Mouse (Mus musculus) neural tube, embryonic 12.5 days (tissue): ENCODE measurements around the gene Adtrp. TPM values are rescaled to one million over a fixed set of nuclear protein-coding genes. Genes with fewer than 3 reads are reported as not detected.

ENCODE experiments used
- ATAC-seq: fragments of 200-750 bp; cut with Nextera tagmentation; 2 replicates; pipeline ENCODE4 v1.8.0; 2017; ENCODE audit warnings: low read depth, mild to moderate bottlenecking, moderate TSS enrichment, moderate library complexity; ENCODE audit not compliant: low FRiP score
- H3K27ac ChIP-seq: fragments of 300-500 bp; sonication (generic); 2 replicates; pipeline ENCODE4 v1.5.1; 2016
- H3K27me3 ChIP-seq: fragments of 300-500 bp; sonication (generic); replicated peaks from 2 replicates; pipeline ENCODE4 v1.6.1; 2016; ENCODE audit warnings: mild to moderate bottlenecking
- H3K36me3 ChIP-seq: fragments of 300-500 bp; sonication (generic); 2 replicates; pipeline ENCODE4 v1.6.1; 2016; ENCODE audit warnings: mild to moderate bottlenecking
- H3K4me1 ChIP-seq: fragments of 300-500 bp; sonication (generic); 2 replicates; pipeline ENCODE4 v1.6.1; 2016
- H3K4me2 ChIP-seq: fragments of 300-500 bp; sonication (generic); replicated peaks from 2 replicates; pipeline ENCODE4 v1.6.1; 2016; ENCODE audit warnings: mild to moderate bottlenecking
- H3K4me3 ChIP-seq: fragments of 300-500 bp; sonication (generic); 2 replicates; pipeline ENCODE4 v1.5.1; 2016
- H3K9ac ChIP-seq: fragments of 300-500 bp; sonication (generic); 2 replicates; pipeline ENCODE4 v1.6.1; 2016; ENCODE audit warnings: mild to moderate bottlenecking
- H3K9me3 ChIP-seq: fragments of 300-500 bp; sonication (generic); 2 replicates; pipeline ENCODE4 v1.6.1; 2016; ENCODE audit warnings: mild to moderate bottlenecking
- WGBS: fragments of 180-500 bp; shearing (Covaris S2); methylation state at CpG from one replicate; pipeline ENCODE4 v1.1.7; 2016; 5-methylcytosine and 5-hydroxymethylcytosine counted together
- polyA plus RNA-seq: library from polyadenylated mRNA; unstranded; fragments of >200 nt; fragmentation: Nextera tagmentation; extraction: Ambion mirVana; gene quantifications from 2 replicates; pipeline ENCODE4 v1.2.1, GENCODE M21; 2016

Gene Adtrp
- polyA plus RNA-seq, 1 experiment from 2014 or later: 0.52 TPM

- Histone ChIP-seq H3K27ac (no peak overlapping the region), H3K4me3 (no peak overlapping the region), H3K9me3 (no peaks in the 10 kb centered on the region), H3K36me3 (no peaks in the 10 kb centered on the region), H3K4me1 (no peaks in the 10 kb centered on the region), H3K27me3 (no peaks in the 10 kb centered on the region), H3K9ac (no peak overlapping the region), H3K4me2 (no peak overlapping the region)
- no peak for ATAC-seq
- 84% methylated on average over 3 of the region's 3 CpGs for WGBS
Observed at GRCm38 (mm10) chr13:41823077-41823476, 24.4 kb downstream of the Adtrp start.

- Histone ChIP-seq H3K4me1 (no peaks in the 10 kb centered on the region), H3K9me3 (no peaks in the 10 kb centered on the region), H3K27me3 (no peaks in the 10 kb centered on the region), H3K9ac (no peak overlapping the region), H3K36me3 (no peaks in the 10 kb centered on the region), H3K27ac (no peak overlapping the region), H3K4me3 (no peak overlapping the region), H3K4me2 (no peak overlapping the region)
- WGBS: 37% methylated on average over 2 of the region's 2 CpGs
- no peak for ATAC-seq
Observed at GRCm38 (mm10) chr13:41822617-41823016, 24.9 kb downstream of the Adtrp start.

GRCm38 (mm10) chr13:41822091-41822490 lies 25.4 kb downstream of the Adtrp start:
- Histone ChIP-seq H3K9ac (no peak overlapping the region), H3K9me3 (no peaks in the 10 kb centered on the region), H3K27me3 (no peaks in the 10 kb centered on the region), H3K4me1 (no peaks in the 10 kb centered on the region), H3K36me3 (no peaks in the 10 kb centered on the region), H3K27ac (no peak overlapping the region), H3K4me3 (no peak overlapping the region), H3K4me2 (no peak overlapping the region)
- no peak for ATAC-seq
- WGBS: 50% methylated on average over 5 of the region's 5 CpGs

- 89% methylated on average over 3 of the region's 3 CpGs for WGBS
- no peak for ATAC-seq
- no peak overlapping the region for H3K9ac ChIP-seq
Observed at GRCm38 (mm10) chr13:41820947-41821346, 26.5 kb downstream of the Adtrp start.

GRCm38 (mm10) chr13:41819918-41820317 lies 27.6 kb downstream of the Adtrp start:
- Histone ChIP-seq H3K9me3 (no peaks in the 10 kb centered on the region), H3K4me3 (no peak overlapping the region), H3K4me2 (no peak overlapping the region), H3K4me1 (no peaks in the 10 kb centered on the region), H3K27me3 (no peaks in the 10 kb centered on the region), H3K9ac (no peak overlapping the region), H3K36me3 (no peaks in the 10 kb centered on the region), H3K27ac (no peak overlapping the region)
- ATAC-seq: no peak
- 83% methylated on average over 4 of the region's 4 CpGs for WGBS

More at GRCm38 (mm10) chr13:41820947-41821346, 26.5 kb downstream of the Adtrp start:
- no peaks in the 10 kb centered on the region for H3K9me3 ChIP-seq
- H3K36me3 ChIP-seq: no peaks in the 10 kb centered on the region
- H3K4me1 ChIP-seq: no peaks in the 10 kb centered on the region
- H3K4me2 ChIP-seq: no peak overlapping the region
- H3K27ac ChIP-seq: no peak overlapping the region
- H3K4me3 ChIP-seq: no peak overlapping the region
- H3K27me3 ChIP-seq: no peaks in the 10 kb centered on the region

GRCm38 (mm10) chr13:41819484-41819883 lies 28.0 kb downstream of the Adtrp start:
- no peaks in the 10 kb centered on the region for H3K9me3 ChIP-seq
- H3K4me1 ChIP-seq: no peaks in the 10 kb centered on the region
- ATAC-seq: no peak
- 92% methylated on average over 4 of the region's 4 CpGs for WGBS
- no peak overlapping the region for H3K9ac ChIP-seq
- no peaks in the 10 kb centered on the region for H3K36me3 ChIP-seq
- no peak overlapping the region for H3K27ac ChIP-seq
- no peaks in the 10 kb centered on the region for H3K27me3 ChIP-seq
- no peak overlapping the region for H3K4me2 ChIP-seq
- H3K4me3 ChIP-seq: no peak overlapping the region

GRCm38 (mm10) chr13:41817583-41817982 lies 29.9 kb downstream of the Adtrp start:
- Histone ChIP-seq H3K9ac (no peak overlapping the region), H3K4me3 (no peak overlapping the region), H3K27me3 (no peaks in the 10 kb centered on the region), H3K9me3 (no peaks in the 10 kb centered on the region), H3K4me2 (no peak overlapping the region), H3K36me3 (no peaks in the 10 kb centered on the region), H3K4me1 (no peaks in the 10 kb centered on the region), H3K27ac (no peak overlapping the region)
- no peak for ATAC-seq
- WGBS: 97% methylated on average over 4 of the region's 4 CpGs

- H3K4me1 ChIP-seq: no peaks in the 10 kb centered on the region
- no peaks in the 10 kb centered on the region for H3K27me3 ChIP-seq
- no peaks in the 10 kb centered on the region for H3K36me3 ChIP-seq
- no peak overlapping the region for H3K4me2 ChIP-seq
- no peak for ATAC-seq
- no peak overlapping the region for H3K27ac ChIP-seq
- H3K9me3 ChIP-seq: no peaks in the 10 kb centered on the region
- 92% methylated on average over 4 of the region's 4 CpGs for WGBS
- no peak overlapping the region for H3K9ac ChIP-seq
- no peak overlapping the region for H3K4me3 ChIP-seq
Observed at GRCm38 (mm10) chr13:41816643-41817042, 30.8 kb downstream of the Adtrp start.

GRCm38 (mm10) chr13:41810776-41811175 lies 36.7 kb downstream of the Adtrp start:
- no peaks in the 10 kb centered on the region for H3K4me1 ChIP-seq
- H3K27ac ChIP-seq: no peak overlapping the region
- no peaks in the 10 kb centered on the region for H3K9me3 ChIP-seq
- H3K36me3 ChIP-seq: no peaks in the 10 kb centered on the region
- no peaks in the 10 kb centered on the region for H3K27me3 ChIP-seq
- 93% methylated on average over 7 of the region's 7 CpGs for WGBS
- H3K9ac ChIP-seq: no peak overlapping the region
- no peak overlapping the region for H3K4me2 ChIP-seq
- no peak overlapping the region for H3K4me3 ChIP-seq
- ATAC-seq: no peak

GRCm38 (mm10) chr13:41807815-41808214 lies 39.7 kb downstream of the Adtrp start:
- no peak for ATAC-seq
- Histone ChIP-seq H3K36me3 (no peaks in the 10 kb centered on the region), H3K9me3 (no peaks in the 10 kb centered on the region), H3K27me3 (no peaks in the 10 kb centered on the region), H3K27ac (no peak overlapping the region), H3K4me2 (no peak overlapping the region), H3K4me3 (no peak overlapping the region), H3K4me1 (no peaks in the 10 kb centered on the region), H3K9ac (no peak overlapping the region)
- 58% methylated on average over 4 of the region's 4 CpGs for WGBS

- Histone ChIP-seq H3K27me3 (no peaks in the 10 kb centered on the region), H3K9me3 (no peaks in the 10 kb centered on the region), H3K36me3 (no peaks in the 10 kb centered on the region), H3K4me3 (no peak overlapping the region), H3K9ac (no peak overlapping the region), H3K4me1 (peaks cover under 1% of the 10 kb centered on the region; the same call in 1 of the 2 replicates), H3K27ac (no peak overlapping the region), H3K4me2 (no peak overlapping the region)
- peak; percentile 56; the same call in 1 of the 2 replicates for ATAC-seq
- WGBS: 40% methylated on average over 4 of the region's 4 CpGs
Observed at GRCm38 (mm10) chr13:41807300-41807699, 40.2 kb downstream of the Adtrp start.

GRCm38 (mm10) chr13:41805138-41805820 lies 42.2 kb downstream of the Adtrp start:
- no peak overlapping the region for H3K4me3 ChIP-seq
- no peaks in the 10 kb centered on the region for H3K27me3 ChIP-seq
- no peak overlapping the region for H3K9ac ChIP-seq
- H3K36me3 ChIP-seq: no peaks in the 10 kb centered on the region
- no peak for ATAC-seq
- H3K27ac ChIP-seq: no peak overlapping the region
- 89% methylated on average over 7 of the region's 7 CpGs for WGBS
- H3K9me3 ChIP-seq: no peaks in the 10 kb centered on the region
- H3K4me1 ChIP-seq: peaks cover 19% of the 10 kb centered on the region
- H3K4me2 ChIP-seq: no peak overlapping the region

GRCm38 (mm10) chr13:41803656-41804265 lies 43.7 kb downstream of the Adtrp start:
- Histone ChIP-seq H3K9ac (no peak overlapping the region), H3K27ac (no peak overlapping the region), H3K4me3 (no peak overlapping the region), H3K4me2 (no peak overlapping the region), H3K9me3 (no peaks in the 10 kb centered on the region), H3K4me1 (peaks cover 19% of the 10 kb centered on the region), H3K27me3 (no peaks in the 10 kb centered on the region), H3K36me3 (no peaks in the 10 kb centered on the region)
- 67% methylated on average over 8 of the region's 8 CpGs for WGBS
- no peak for ATAC-seq
